Mouse (Mus musculus) midbrain, embryonic 11.5 days (tissue): ENCODE data around the gene Cc2d2a. TPM values are rescaled to one million over a fixed set of nuclear protein-coding genes. Genes with fewer than 3 reads are reported as not detected.

Source experiments
- ATAC-seq: fragments of 200-750 bp; cut with Nextera tagmentation; 2 replicates; pipeline ENCODE4 v1.8.0; 2017; ENCODE audit warnings: moderate TSS enrichment, moderate library complexity; ENCODE audit not compliant: low FRiP score
- DNase-seq: peaks from one replicate; pipeline ENCODE4 v3.0.0; 2015; ENCODE audit warnings: low spot score; ENCODE audit errors: missing footprints
- H3K27ac ChIP-seq: fragments of 300-500 bp; sonication (generic); 2 replicates; pipeline ENCODE4 v1.5.1; 2014; ENCODE audit warnings: low read depth, low read length
- H3K27me3 ChIP-seq: fragments of 300-500 bp; sonication (generic); 2 replicates; pipeline ENCODE4 v1.6.1; 2014; ENCODE audit warnings: mild to moderate bottlenecking, low read length, moderate library complexity, mixed read lengths; ENCODE audit not compliant: control insufficient read depth, insufficient read depth
- H3K36me3 ChIP-seq: fragments of 300-500 bp; sonication (generic); 2 replicates; pipeline ENCODE4 v1.6.1; 2014; ENCODE audit warnings: mild to moderate bottlenecking, low read length, moderate library complexity, mixed read lengths; ENCODE audit not compliant: control insufficient read depth, insufficient read depth
- H3K4me1 ChIP-seq: fragments of 300-500 bp; sonication (generic); 2 replicates; pipeline ENCODE4 v1.6.1; 2014; ENCODE audit warnings: low read length; ENCODE audit not compliant: control insufficient read depth, insufficient read depth
- H3K4me2 ChIP-seq: fragments of 300-500 bp; sonication (generic); 2 replicates; pipeline ENCODE4 v1.6.1; 2014; ENCODE audit warnings: mild to moderate bottlenecking, moderate library complexity
- H3K4me3 ChIP-seq: fragments of 300-500 bp; sonication (generic); 2 replicates; pipeline ENCODE4 v1.5.1; 2014; ENCODE audit warnings: low read depth, low read length
- H3K9ac ChIP-seq: fragments of 300-500 bp; sonication (generic); 2 replicates; pipeline ENCODE4 v1.6.1; 2014; ENCODE audit warnings: low read length
- H3K9me3 ChIP-seq: fragments of 300-500 bp; sonication (generic); 2 replicates; pipeline ENCODE4 v1.6.1; 2016; ENCODE audit warnings: low read length; ENCODE audit not compliant: control insufficient read depth
- WGBS: fragments of 180-500 bp; shearing (Covaris S2); extraction: QIAGEN DNeasy Blood & Tissue Kit; methylation state at CpG from one replicate; pipeline ENCODE4 v1.1.7; 2014; 5-methylcytosine and 5-hydroxymethylcytosine counted together
- polyA plus RNA-seq: library from polyadenylated mRNA; unstranded; fragments of >200 nt; fragmentation: Nextera tagmentation; extraction: Ambion mirVana; gene quantifications from 2 replicates; pipeline ENCODE4 v1.2.1, GENCODE M21; 2014

Cc2d2a gene
- polyA plus RNA-seq, 1 experiment from 2014 or later: 7.7 TPM

DNA sequence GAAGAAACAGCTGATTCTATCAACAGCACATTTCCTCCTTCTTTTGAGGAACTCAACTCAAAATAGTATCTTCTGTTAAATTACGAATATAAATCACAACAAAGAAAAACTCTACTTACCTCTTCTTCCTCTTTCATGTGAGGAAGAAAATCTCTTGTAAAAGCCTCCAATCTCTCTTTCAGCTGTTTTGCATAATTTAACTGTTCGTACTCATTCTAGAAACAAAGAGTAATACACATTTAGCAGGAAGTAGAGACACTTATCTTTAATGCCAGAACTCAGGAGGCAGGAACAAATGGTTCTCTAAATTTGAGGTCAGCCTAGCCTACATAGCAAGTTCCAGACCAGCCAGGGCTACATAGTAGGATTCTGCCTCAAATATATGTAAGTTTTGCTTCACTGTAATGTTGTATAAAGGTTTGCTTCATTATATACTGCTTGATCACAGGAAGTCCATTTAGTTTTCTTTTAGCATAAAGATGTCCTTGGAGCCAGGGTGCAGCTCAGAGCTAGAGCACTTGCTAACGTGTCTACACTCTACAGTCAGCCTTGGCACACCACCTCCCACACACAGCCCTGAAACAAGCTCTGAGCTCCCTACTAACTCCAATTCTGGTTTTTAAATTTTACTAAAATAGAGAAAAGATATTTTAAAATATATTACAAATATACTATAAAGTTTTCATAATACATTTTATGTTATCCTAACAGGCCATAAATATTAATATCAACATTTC is 108.6 kb downstream of the Cc2d2a start:
- Histone ChIP-seq H3K9me3 (no peaks in the 10 kb centered on the region), H3K27ac (no peak overlapping the region), H3K27me3 (no peaks in the 10 kb centered on the region), H3K9ac (no peak overlapping the region), H3K4me3 (no peak overlapping the region), H3K4me2 (no peak overlapping the region), H3K36me3 (peaks cover 4% of the 10 kb centered on the region; the same call in 1 of the 2 replicates), H3K4me1 (no peaks in the 10 kb centered on the region)
- ATAC-seq (no peak), DNase-seq (no peak)
- 94% methylated on average over 3 of the region's 3 CpGs for WGBS

DNA sequence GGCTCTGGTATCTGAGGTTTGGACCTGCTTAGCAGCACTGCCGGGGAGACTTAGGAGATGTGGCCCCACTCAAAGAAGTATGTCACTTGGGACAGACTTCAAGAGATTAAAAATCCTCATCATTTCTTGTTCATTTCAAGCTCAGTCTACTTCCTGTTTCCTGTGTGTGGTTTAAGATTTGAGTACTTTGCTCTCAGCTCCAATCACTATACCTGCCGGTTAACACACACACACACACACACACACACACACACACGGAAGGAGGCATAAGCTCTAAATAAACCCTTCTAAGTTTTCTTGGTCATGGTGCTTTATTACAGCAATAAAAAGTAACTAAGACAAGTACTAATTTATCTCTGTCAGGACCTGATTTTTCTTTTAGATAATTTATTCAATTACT is 109.4 kb downstream of the Cc2d2a start:
- H3K9me3 ChIP-seq: no peaks in the 10 kb centered on the region
- no peak overlapping the region for H3K9ac ChIP-seq
- no peaks in the 10 kb centered on the region for H3K4me1 ChIP-seq
- no peak overlapping the region for H3K4me2 ChIP-seq
- ATAC-seq (no peak), DNase-seq (no peak)
- H3K27ac ChIP-seq: no peak overlapping the region
- 91% methylated on average over 3 of the region's 3 CpGs for WGBS
- no peaks in the 10 kb centered on the region for H3K27me3 ChIP-seq
- no peak overlapping the region for H3K4me3 ChIP-seq
- H3K36me3 ChIP-seq: peaks cover 4% of the 10 kb centered on the region; the same call in 1 of the 2 replicates

DNA sequence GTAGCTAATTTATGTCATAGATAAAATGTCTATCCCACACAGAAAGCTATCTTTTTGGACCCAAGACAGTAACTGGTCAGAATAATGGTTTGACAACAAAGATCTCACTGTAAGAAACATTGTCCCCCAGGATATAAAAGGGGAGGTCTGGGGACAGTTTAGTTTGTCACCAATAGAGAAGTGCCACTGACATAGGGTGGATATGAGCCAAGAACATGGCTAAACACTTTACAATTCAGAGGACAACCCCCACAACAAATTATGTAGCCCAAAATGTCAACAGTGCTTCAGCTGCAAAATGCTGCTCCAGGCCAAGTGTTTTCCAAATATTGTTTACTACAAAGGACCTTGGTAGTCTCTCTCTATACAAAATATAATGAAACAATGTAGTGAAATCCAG is 114.3 kb downstream of the Cc2d2a start:
- H3K4me2 ChIP-seq: no peak overlapping the region
- ATAC-seq (no peak), DNase-seq (no peak)
- H3K4me1 ChIP-seq: peaks cover 6% of the 10 kb centered on the region
- H3K9ac ChIP-seq: no peak overlapping the region
- no peak overlapping the region for H3K27ac ChIP-seq
- no peak overlapping the region for H3K4me3 ChIP-seq
- 0 out of 2 replicates have a peak, but pooled peaks cover 2% of the 10 kb centered on the region for H3K36me3 ChIP-seq
- H3K27me3 ChIP-seq: no peaks in the 10 kb centered on the region
- H3K9me3 ChIP-seq: no peaks in the 10 kb centered on the region

DNA sequence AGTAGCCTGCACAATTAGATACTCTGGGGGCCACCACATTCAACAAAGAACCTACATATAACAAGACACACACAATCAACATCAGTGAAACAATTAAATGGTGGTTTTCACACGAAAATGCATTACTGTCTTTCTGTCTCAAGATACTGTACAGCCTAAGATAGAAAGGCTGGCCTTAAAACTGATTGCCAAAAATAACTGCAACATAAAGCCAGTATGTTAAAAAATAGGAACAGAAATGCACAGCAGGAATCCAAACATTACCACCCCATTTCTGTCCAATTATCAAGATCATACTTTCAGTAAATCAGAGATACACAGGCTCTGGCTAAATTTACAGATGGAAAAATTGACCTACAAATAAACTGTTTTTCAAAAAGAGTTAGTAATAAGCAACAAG is 114.8 kb downstream of the Cc2d2a start:
- Histone ChIP-seq H3K4me2 (no peak overlapping the region), H3K27me3 (no peaks in the 10 kb centered on the region), H3K9ac (no peak overlapping the region), H3K4me3 (no peak overlapping the region), H3K27ac (no peak overlapping the region), H3K36me3 (0 out of 2 replicates have a peak, but pooled peaks cover 2% of the 10 kb centered on the region), H3K4me1 (peaks cover 6% of the 10 kb centered on the region), H3K9me3 (no peaks in the 10 kb centered on the region)
- DNase-seq (no peak), ATAC-seq (no peak)
- WGBS: 69% methylated on average over 1 of the region's 1 CpGs

DNA sequence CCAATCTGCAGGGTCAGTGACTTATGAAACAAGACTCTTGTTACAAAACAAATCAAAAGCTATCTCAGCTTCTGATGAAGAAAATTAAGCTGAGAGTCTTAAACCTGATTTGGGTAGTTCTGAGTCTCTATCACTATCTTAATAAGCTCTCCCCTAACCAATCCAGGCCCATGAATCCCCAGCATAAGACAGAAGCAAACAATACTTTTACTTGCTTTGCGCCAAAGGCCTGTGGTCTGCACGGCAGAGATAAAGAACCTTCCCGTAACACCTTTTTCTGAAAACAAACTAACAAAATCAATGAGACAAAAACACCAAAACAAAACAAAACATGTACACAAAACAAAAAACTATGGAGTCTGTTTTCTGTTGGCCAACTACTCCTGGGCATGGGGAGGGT is 116.4 kb downstream of the Cc2d2a start:
- peaks cover 6% of the 10 kb centered on the region for H3K4me1 ChIP-seq
- H3K36me3 ChIP-seq: no peaks in the 10 kb centered on the region
- DNase-seq (no peak), ATAC-seq (no peak)
- no peak overlapping the region for H3K9ac ChIP-seq
- H3K27me3 ChIP-seq: no peaks in the 10 kb centered on the region
- H3K9me3 ChIP-seq: no peaks in the 10 kb centered on the region
- H3K4me3 ChIP-seq: no peak overlapping the region
- WGBS: 94% methylated on average over 3 of the region's 3 CpGs
- no peak overlapping the region for H3K27ac ChIP-seq
- no peak overlapping the region for H3K4me2 ChIP-seq

DNA sequence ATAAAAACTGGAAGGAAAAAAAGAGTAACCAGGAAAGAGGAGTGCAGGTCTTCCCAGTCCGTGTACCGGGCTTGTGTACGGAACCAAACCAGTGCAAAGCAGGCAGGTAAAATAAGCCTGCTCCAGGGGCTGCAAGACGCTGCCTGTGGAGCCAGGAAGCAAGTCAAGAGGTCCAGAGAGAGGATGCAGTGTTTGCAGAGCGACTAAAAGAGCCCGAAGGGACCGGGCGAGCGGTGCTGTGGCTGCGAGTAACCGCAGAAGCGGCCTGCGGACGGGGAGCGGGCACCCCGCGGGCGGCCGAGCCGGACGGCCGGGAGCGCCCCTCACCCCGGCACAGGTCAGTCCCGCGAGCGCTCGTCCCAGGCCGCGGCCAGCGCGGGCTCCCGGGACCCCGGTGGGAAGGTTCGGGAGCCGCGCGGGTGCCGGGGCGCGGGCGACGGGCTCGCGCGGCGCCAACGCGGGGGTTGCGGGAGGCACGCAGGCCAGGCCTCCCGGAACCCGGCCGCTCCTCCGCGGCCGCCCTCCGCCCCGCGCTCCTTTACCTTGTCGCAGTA is 119.4 kb downstream of the Cc2d2a start:
- Histone ChIP-seq H3K4me3 (peak overlapping the region; percentile 82), H3K27ac (peak overlapping the region; percentile 89), H3K9me3 (no peaks in the 10 kb centered on the region), H3K27me3 (no peaks in the 10 kb centered on the region), H3K4me1 (peaks cover 6% of the 10 kb centered on the region), H3K36me3 (no peaks in the 10 kb centered on the region), H3K9ac (peak overlapping the region; percentile 96), H3K4me2 (peak overlapping the region; percentile 80)
- under 1% methylated on average over 23 of the region's 61 CpGs for WGBS
- DNase-seq (peak; percentile 94), ATAC-seq (peak; percentile 78)

DNA sequence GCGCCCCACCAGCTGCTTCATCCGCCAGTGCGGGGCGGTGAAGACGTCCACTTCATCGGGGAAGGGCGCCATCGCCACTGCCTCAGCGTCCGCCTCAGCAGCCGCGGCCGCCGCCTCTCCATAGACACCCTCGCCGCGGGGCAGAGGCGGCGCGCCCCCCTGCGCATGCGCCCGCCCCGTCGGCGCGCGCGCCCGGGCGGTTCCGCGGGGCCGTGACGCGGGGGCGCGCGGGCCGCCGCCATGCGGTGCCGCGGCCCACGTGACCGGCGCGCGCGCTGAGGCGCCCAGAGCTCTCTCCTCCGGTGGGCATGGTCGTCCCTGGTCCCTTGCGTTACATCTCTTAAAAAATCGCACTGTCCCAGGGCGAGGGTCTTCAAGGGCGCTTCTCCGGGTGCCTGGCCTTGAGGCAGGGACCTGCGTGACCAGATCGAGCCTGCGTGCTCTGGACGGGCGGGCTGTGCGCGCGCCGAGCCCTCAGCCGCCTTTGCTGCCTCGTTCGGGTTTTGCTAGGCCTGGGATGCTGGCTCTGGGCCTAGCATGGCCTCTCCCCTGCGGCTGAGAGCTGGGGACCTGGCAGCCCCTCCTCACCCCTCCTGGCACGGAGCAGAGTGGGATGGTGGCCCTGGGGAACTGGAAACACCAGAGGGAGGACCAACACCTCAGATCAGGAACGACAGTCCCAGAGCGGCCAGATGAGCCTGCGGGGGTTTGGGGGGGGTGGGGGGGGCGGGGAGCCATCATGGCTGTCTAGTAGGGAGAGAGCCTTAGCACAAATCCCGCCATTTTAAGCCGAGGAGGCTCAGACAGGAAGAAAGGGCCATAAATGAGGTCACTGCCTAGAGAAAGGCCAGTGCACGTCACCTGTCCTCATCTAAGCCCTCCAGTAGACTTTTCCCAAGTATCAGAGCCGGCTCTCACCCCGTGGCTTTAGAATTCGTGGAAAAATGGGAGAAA is 120.1 kb downstream of the Cc2d2a start:
- Histone ChIP-seq H3K4me2 (peak overlapping the region; percentile 80), H3K27ac (peak overlapping the region; percentile 89), H3K9ac (peak overlapping the region; percentile 96), H3K36me3 (no peaks in the 10 kb centered on the region), H3K27me3 (no peaks in the 10 kb centered on the region), H3K4me3 (peak overlapping the region; percentile 82), H3K4me1 (peaks cover 6% of the 10 kb centered on the region), H3K9me3 (no peaks in the 10 kb centered on the region)
- peak; percentile 98 for DNase-seq
- ATAC-seq: peak; percentile 95
- 4% methylated on average over 74 of the region's 82 CpGs for WGBS

DNA sequence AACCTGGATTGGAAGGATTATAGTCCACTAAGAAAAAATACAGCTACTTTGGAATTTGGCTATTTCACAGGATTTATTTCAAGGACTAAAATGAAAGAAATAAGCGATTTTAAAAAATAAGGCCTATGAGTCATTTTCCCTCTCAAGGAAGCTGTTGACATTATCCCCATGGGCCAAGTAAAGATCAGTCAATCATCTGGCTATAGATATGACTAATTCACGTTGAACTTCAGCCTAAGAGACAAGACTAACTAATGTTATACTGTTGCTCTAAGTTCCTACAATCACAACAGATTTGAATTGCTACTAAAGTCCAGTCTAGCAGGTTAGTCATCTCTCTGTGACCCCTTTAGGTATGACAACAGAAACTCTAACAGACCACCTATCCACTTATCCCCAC is 121.8 kb downstream of the Cc2d2a start:
- Histone ChIP-seq H3K27ac (no peak overlapping the region), H3K4me1 (peaks cover 6% of the 10 kb centered on the region), H3K36me3 (no peaks in the 10 kb centered on the region), H3K4me3 (no peak overlapping the region), H3K4me2 (no peak overlapping the region), H3K9ac (no peak overlapping the region), H3K27me3 (no peaks in the 10 kb centered on the region), H3K9me3 (no peaks in the 10 kb centered on the region)
- ATAC-seq (no peak), DNase-seq (no peak)
- 94% methylated on average over 2 of the region's 2 CpGs for WGBS

DNA sequence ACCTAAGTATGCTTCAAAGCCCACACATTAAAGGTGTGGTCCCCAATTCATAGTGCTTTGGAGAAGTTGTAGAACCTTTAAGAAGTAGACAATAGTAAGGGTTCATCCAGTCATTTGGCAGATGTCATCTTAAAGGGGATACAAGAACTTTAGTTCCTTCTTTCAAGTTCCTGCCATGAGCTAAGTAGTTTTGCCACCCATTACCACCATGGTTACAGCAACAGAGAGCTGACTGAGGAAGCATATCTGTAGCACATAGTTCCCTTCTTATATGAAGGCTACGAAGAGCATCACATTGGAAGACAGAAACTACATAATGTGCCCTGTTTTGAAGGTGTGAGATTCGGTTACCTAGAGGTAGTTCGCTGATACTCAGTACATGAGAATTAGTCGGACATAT is 124.5 kb downstream of the Cc2d2a start:
- no peaks in the 10 kb centered on the region for H3K27me3 ChIP-seq
- no peak overlapping the region for H3K27ac ChIP-seq
- no peak for ATAC-seq
- 92% methylated on average over 4 of the region's 4 CpGs for WGBS
- no peak overlapping the region for H3K9ac ChIP-seq
- no peak for DNase-seq
- H3K4me1 ChIP-seq: no peaks in the 10 kb centered on the region
- H3K4me3 ChIP-seq: no peak overlapping the region
- H3K4me2 ChIP-seq: no peak overlapping the region
- no peaks in the 10 kb centered on the region for H3K9me3 ChIP-seq
- no peaks in the 10 kb centered on the region for H3K36me3 ChIP-seq
